Mouse (Mus musculus): ENCODE results near the gene Kctd12. TPM values are rescaled to one million over a fixed set of nuclear protein-coding genes. Genes with fewer than 3 reads are reported as not detected.

Gene Kctd12
- polyA plus RNA-seq, 1 experiment from 2014 or later: 12.6 TPM

- Histone ChIP-seq H3K9ac (replicated peaks) (no peak overlapping the region), H3K4me2 (replicated peaks) (no peak overlapping the region), H3K4me1 (peaks cover 14% of the 10 kb centered on the region), H3K36me3 (no peaks in the 10 kb centered on the region), H3K27me3 (peaks cover 23% of the 10 kb centered on the region), H3K9me3 (no peaks in the 10 kb centered on the region), H3K4me3 (no peak overlapping the region), H3K27ac (replicated peaks) (no peak overlapping the region)
- ATAC-seq (ENCODE audit: low FRiP score, low read depth): no peak
- whole genome bisulfite sequencing: 79% methylated on average over 8 of the region's 8 CpGs
These were observed 1.2 kb upstream of the Kctd12 start for GRCm38 (mm10) chr14:102983686-102984085.

GRCm38 (mm10) chr14:102982016-102982626 lies 316 bp downstream of the Kctd12 start:
- H3K9ac ChIP-seq (replicated peaks): peak overlapping the region; percentile 67
- H3K27me3 ChIP-seq: peaks cover 23% of the 10 kb centered on the region
- WGBS: under 1% methylated on average over 72 of the region's 76 CpGs
- no peaks in the 10 kb centered on the region for H3K9me3 ChIP-seq
- H3K27ac ChIP-seq (replicated peaks): peak overlapping the region; percentile 74
- peaks cover 14% of the 10 kb centered on the region for H3K4me1 ChIP-seq
- no peaks in the 10 kb centered on the region for H3K36me3 ChIP-seq
- H3K4me3 ChIP-seq: peak overlapping the region; percentile 68
- peak overlapping the region; percentile 95 for H3K4me2 ChIP-seq (replicated peaks)
- peak; percentile 52 for ATAC-seq (ENCODE audit: low FRiP score, low read depth)

- peak overlapping the region; percentile 67 for H3K9ac ChIP-seq (replicated peaks)
- ATAC-seq (ENCODE audit: low FRiP score, low read depth): peak; percentile 42
- H3K36me3 ChIP-seq: no peaks in the 10 kb centered on the region
- H3K4me1 ChIP-seq: peaks cover 14% of the 10 kb centered on the region
- WGBS: 0% methylated on average over 51 of the region's 62 CpGs
- peaks cover 23% of the 10 kb centered on the region for H3K27me3 ChIP-seq
- H3K4me3 ChIP-seq: peak overlapping the region; percentile 68
- H3K4me2 ChIP-seq (replicated peaks): peak overlapping the region; percentile 95
- no peaks in the 10 kb centered on the region for H3K9me3 ChIP-seq
- H3K27ac ChIP-seq (replicated peaks): peak overlapping the region; percentile 74
These were observed 909 bp downstream of the Kctd12 start for GRCm38 (mm10) chr14:102981441-102982015.

GRCm38 (mm10) chr14:102980986-102981385 lies 1.5 kb downstream of the Kctd12 start:
- peak overlapping the region; percentile 68 for H3K4me3 ChIP-seq
- peaks cover 14% of the 10 kb centered on the region for H3K4me1 ChIP-seq
- peak overlapping the region; percentile 67 for H3K9ac ChIP-seq (replicated peaks)
- no peaks in the 10 kb centered on the region for H3K36me3 ChIP-seq
- H3K27ac ChIP-seq (replicated peaks): no peak overlapping the region
- ATAC-seq (ENCODE audit: low FRiP score, low read depth): no peak
- H3K4me2 ChIP-seq (replicated peaks): peak overlapping the region; percentile 95
- H3K9me3 ChIP-seq: no peaks in the 10 kb centered on the region
- H3K27me3 ChIP-seq: peaks cover 23% of the 10 kb centered on the region
- 6% methylated on average over 14 of the region's 14 CpGs for WGBS

GRCm38 (mm10) chr14:102980481-102980880 lies 2.0 kb downstream of the Kctd12 start:
- H3K36me3 ChIP-seq: no peaks in the 10 kb centered on the region
- no peaks in the 10 kb centered on the region for H3K9me3 ChIP-seq
- 18% methylated on average over 7 of the region's 7 CpGs for WGBS
- peak overlapping the region; percentile 95 for H3K4me2 ChIP-seq (replicated peaks)
- H3K9ac ChIP-seq (replicated peaks): no peak overlapping the region
- peaks cover 23% of the 10 kb centered on the region for H3K27me3 ChIP-seq
- H3K4me1 ChIP-seq: peaks cover 14% of the 10 kb centered on the region
- H3K27ac ChIP-seq (replicated peaks): no peak overlapping the region
- no peak for ATAC-seq (ENCODE audit: low FRiP score, low read depth)
- H3K4me3 ChIP-seq: peak overlapping the region; percentile 68

GRCm38 (mm10) chr14:102979831-102980230 lies 2.6 kb downstream of the Kctd12 start:
- H3K9ac ChIP-seq (replicated peaks): no peak overlapping the region
- peaks cover 22% of the 10 kb centered on the region for H3K27me3 ChIP-seq
- H3K4me3 ChIP-seq: peak overlapping the region; percentile 23
- peaks cover 14% of the 10 kb centered on the region for H3K4me1 ChIP-seq
- no peaks in the 10 kb centered on the region for H3K36me3 ChIP-seq
- ATAC-seq (ENCODE audit: low FRiP score, low read depth): no peak
- H3K9me3 ChIP-seq: no peaks in the 10 kb centered on the region
- H3K27ac ChIP-seq (replicated peaks): no peak overlapping the region
- peak overlapping the region; percentile 35 for H3K4me2 ChIP-seq (replicated peaks)
- 26% methylated on average over 10 of the region's 10 CpGs for WGBS

- no peak overlapping the region for H3K4me2 ChIP-seq (replicated peaks)
- 86% methylated on average over 6 of the region's 6 CpGs for WGBS
- no peak for ATAC-seq (ENCODE audit: low FRiP score, low read depth)
These were observed 6.6 kb downstream of the Kctd12 start for GRCm38 (mm10) chr14:102975865-102976264.

GRCm38 (mm10) chr14:102968824-102969223 lies 13.6 kb downstream of the Kctd12 start:
- Histone ChIP-seq H3K27ac (replicated peaks) (no peak overlapping the region), H3K36me3 (no peaks in the 10 kb centered on the region), H3K9me3 (no peaks in the 10 kb centered on the region), H3K4me3 (no peak overlapping the region), H3K27me3 (no peaks in the 10 kb centered on the region), H3K4me1 (no peaks in the 10 kb centered on the region), H3K9ac (replicated peaks) (no peak overlapping the region), H3K4me2 (replicated peaks) (no peak overlapping the region)
- WGBS: 71% methylated on average over 5 of the region's 5 CpGs
- ATAC-seq (ENCODE audit: low FRiP score, low read depth): no peak

More at GRCm38 (mm10) chr14:102975865-102976264, 6.6 kb downstream of the Kctd12 start:
- Histone ChIP-seq H3K27me3 (peaks cover 4% of the 10 kb centered on the region), H3K4me1 (peaks cover under 1% of the 10 kb centered on the region; the same call in 1 of the 2 replicates), H3K9ac (replicated peaks) (no peak overlapping the region), H3K4me3 (no peak overlapping the region), H3K9me3 (no peaks in the 10 kb centered on the region), H3K27ac (replicated peaks) (no peak overlapping the region), H3K36me3 (no peaks in the 10 kb centered on the region)

- Histone ChIP-seq H3K4me3 (no peak overlapping the region), H3K27ac (replicated peaks) (no peak overlapping the region), H3K4me2 (replicated peaks) (no peak overlapping the region), H3K36me3 (no peaks in the 10 kb centered on the region), H3K9me3 (no peaks in the 10 kb centered on the region), H3K9ac (replicated peaks) (no peak overlapping the region), H3K4me1 (no peaks in the 10 kb centered on the region), H3K27me3 (no peaks in the 10 kb centered on the region)
- ATAC-seq (ENCODE audit: low FRiP score, low read depth): no peak
- WGBS: 65% methylated on average over 7 of the region's 7 CpGs
These were observed 16.2 kb downstream of the Kctd12 start for GRCm38 (mm10) chr14:102966241-102966640.

- Histone ChIP-seq H3K27ac (replicated peaks) (no peak overlapping the region), H3K4me3 (no peak overlapping the region), H3K4me1 (no peaks in the 10 kb centered on the region), H3K36me3 (no peaks in the 10 kb centered on the region), H3K27me3 (no peaks in the 10 kb centered on the region), H3K4me2 (replicated peaks) (no peak overlapping the region), H3K9ac (replicated peaks) (no peak overlapping the region), H3K9me3 (no peaks in the 10 kb centered on the region)
- WGBS: 86% methylated on average over 1 of the region's 1 CpGs
- no peak for ATAC-seq (ENCODE audit: low FRiP score, low read depth)
These were observed 16.6 kb downstream of the Kctd12 start for GRCm38 (mm10) chr14:102965841-102966240.

GRCm38 (mm10) chr14:102962019-102962418 lies 20.4 kb downstream of the Kctd12 start:
- Histone ChIP-seq H3K36me3 (no peaks in the 10 kb centered on the region), H3K27me3 (no peaks in the 10 kb centered on the region), H3K4me2 (replicated peaks) (no peak overlapping the region), H3K4me3 (no peak overlapping the region), H3K9me3 (no peaks in the 10 kb centered on the region), H3K4me1 (no peaks in the 10 kb centered on the region), H3K9ac (replicated peaks) (no peak overlapping the region), H3K27ac (replicated peaks) (no peak overlapping the region)
- WGBS: 77% methylated on average over 2 of the region's 2 CpGs
- no peak for ATAC-seq (ENCODE audit: low FRiP score, low read depth)

- no peak overlapping the region for H3K4me3 ChIP-seq
- WGBS: 40% methylated on average over 8 of the region's 8 CpGs
- no peak overlapping the region for H3K27ac ChIP-seq (replicated peaks)
These were observed 28.9 kb downstream of the Kctd12 start for GRCm38 (mm10) chr14:102953511-102953910.

More at GRCm38 (mm10) chr14:102953511-102953910, 28.9 kb downstream of the Kctd12 start:
- no peak overlapping the region for H3K4me2 ChIP-seq (replicated peaks)
- H3K9me3 ChIP-seq: no peaks in the 10 kb centered on the region
- no peak overlapping the region for H3K9ac ChIP-seq (replicated peaks)
- no peaks in the 10 kb centered on the region for H3K4me1 ChIP-seq
- no peaks in the 10 kb centered on the region for H3K27me3 ChIP-seq
- H3K36me3 ChIP-seq: no peaks in the 10 kb centered on the region
- ATAC-seq (ENCODE audit: low FRiP score, low read depth): no peak
